Mouse (Mus musculus) R1 (cell line): ENCODE measurements around the gene Nt5e.

ENCODE experiments used
- DNase-seq: peaks from one replicate; pipeline ENCODE4 v3.0.0-alpha.2; 2018; ENCODE audit warnings: low read depth, low spot score

Nt5e gene

DNA sequence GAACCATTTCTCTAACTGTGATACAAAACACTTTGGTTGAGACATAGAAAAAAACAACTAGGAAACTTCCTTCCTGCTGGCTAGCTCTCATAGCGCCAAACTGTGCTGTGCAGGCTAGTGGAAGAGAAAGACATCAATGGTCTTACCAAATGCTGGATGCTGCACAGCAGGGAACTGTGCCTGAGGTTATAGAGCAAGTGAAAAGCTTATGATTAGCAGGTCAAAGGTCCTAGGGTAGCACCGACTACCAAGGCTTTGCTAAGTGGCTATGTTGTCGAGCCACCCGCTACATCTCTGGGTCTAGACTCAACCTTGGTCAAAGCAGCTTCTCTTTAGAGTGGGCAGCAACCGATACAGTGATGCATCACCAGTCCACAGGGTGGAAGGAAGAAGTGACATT lies 61.8 kb downstream of the Nt5e start:
- DNase-seq = peak; percentile 36

DNA sequence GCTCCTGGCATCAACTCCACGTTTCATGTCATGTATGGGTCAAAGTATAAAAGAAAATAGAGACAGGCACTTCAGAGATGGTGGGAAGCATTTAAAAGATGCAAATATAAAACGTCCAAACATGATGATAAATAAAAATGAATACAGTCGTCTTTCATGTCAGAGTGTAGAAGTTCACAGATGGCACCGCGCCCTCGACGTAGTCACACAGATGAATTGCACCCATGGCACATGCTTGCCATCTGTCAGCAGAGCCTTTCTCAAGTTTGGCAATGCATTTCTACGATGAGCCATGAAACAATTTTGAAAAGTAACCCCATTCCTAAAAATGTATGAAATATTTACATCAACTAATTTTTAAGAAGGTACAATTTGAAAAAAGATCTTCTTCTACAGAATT lies 67.9 kb downstream of the Nt5e start:
- DNase-seq = no peak

DNA sequence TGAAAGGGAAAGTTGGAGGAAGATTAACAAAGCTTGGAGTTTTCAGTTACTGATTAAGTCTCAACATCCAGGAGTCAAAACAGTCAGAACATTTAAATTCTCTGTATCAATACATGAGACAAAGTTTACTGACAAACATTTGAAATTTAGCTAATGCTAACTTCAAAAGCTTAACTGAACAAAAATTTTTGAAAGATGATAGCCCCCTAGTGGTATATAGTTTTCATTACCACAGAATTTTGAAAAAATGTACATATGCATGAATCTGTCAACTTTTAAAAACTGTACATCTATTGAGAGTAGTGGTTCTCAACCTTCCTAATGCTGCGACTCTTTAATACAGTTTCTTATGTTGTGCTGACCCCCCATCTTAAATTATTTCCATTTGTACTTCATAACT lies 71.5 kb downstream of the Nt5e start:
- DNase-seq = no peak

DNA sequence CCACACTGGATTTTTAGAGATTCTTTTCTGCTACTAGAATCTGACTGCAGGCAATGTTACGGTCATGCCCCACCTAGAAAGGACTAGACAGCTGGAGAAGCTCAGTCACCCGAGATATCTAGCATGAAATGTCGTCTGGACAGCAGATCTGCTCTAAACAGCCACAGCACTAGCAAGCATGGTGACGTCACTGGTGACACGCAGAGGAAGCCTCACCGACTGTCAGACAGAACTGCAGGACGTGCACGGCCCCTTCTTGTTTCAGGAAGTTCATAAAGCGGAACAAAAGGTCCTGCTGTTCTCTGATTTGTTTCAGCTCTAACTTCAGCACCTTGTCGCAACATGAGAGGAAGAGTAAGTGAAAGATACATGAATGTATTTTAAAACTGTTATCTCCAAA lies 77.1 kb downstream of the Nt5e start:
- DNase-seq = peak; percentile 59

GRCm38 (mm10) chr9:88404515-88404914 lies 77.5 kb downstream of the Nt5e start:
- no peak for DNase-seq

GRCm38 (mm10) chr9:88409978-88410377 lies 83.0 kb downstream of the Nt5e start:
- no peak for DNase-seq

GRCm38 (mm10) chr9:88416752-88417151 lies 89.8 kb downstream of the Nt5e start:
- no peak for DNase-seq
